Mouse (Mus musculus) hindbrain, embryonic 14.5 days (tissue): ENCODE data around the gene Lmbrd2. TPM values are rescaled to one million over a fixed set of nuclear protein-coding genes. Genes with fewer than 3 reads are reported as not detected.

ENCODE experiments used
- ATAC-seq: fragments of 200-750 bp; cut with Nextera tagmentation; 2 replicates; pipeline ENCODE4 v1.8.0; 2017; ENCODE audit warnings: moderate number of reproducible peaks, mild to moderate bottlenecking, moderate TSS enrichment, moderate library complexity; ENCODE audit not compliant: low FRiP score
- DNase-seq: peaks from one replicate; pipeline ENCODE4 v3.0.0-alpha.2; 2015; ENCODE audit warnings: low spot score
- H3K27ac ChIP-seq: fragments of 300-500 bp; sonication (generic); 2 replicates; pipeline ENCODE4 v1.5.1; 2014; ENCODE audit warnings: mild to moderate bottlenecking, moderate library complexity
- H3K27me3 ChIP-seq: fragments of 300-500 bp; sonication (generic); 2 replicates; pipeline ENCODE4 v1.6.1; 2014; ENCODE audit warnings: mild to moderate bottlenecking, low read length, mixed read lengths; ENCODE audit not compliant: control insufficient read depth, insufficient read depth
- H3K36me3 ChIP-seq: fragments of 300-500 bp; sonication (generic); replicated peaks from 2 replicates; pipeline ENCODE4 v1.6.1; 2014; ENCODE audit not compliant: control insufficient read depth, insufficient read depth
- H3K4me1 ChIP-seq: fragments of 300-500 bp; sonication (generic); replicated peaks from 2 replicates; pipeline ENCODE4 v1.6.1; 2014; ENCODE audit warnings: antibody characterized with exemption, low read length, mixed read lengths; ENCODE audit not compliant: control insufficient read depth, insufficient read depth
- H3K4me2 ChIP-seq: fragments of 300-500 bp; sonication (generic); replicated peaks from 2 replicates; pipeline ENCODE4 v1.6.1; 2014; ENCODE audit warnings: mild to moderate bottlenecking, moderate library complexity
- H3K4me3 ChIP-seq: fragments of 300-500 bp; sonication (generic); replicated peaks from 2 replicates; pipeline ENCODE4 v1.5.1; 2014; ENCODE audit warnings: mild to moderate bottlenecking, low read length
- H3K9ac ChIP-seq: fragments of 300-500 bp; sonication (generic); 2 replicates; pipeline ENCODE4 v1.6.1; 2014
- H3K9me3 ChIP-seq: fragments of 300-500 bp; sonication (generic); 2 replicates; pipeline ENCODE4 v1.6.1; 2016; ENCODE audit warnings: low read length; ENCODE audit not compliant: control insufficient read depth
- WGBS: fragments of 180-500 bp; shearing (Covaris S2); extraction: QIAGEN DNeasy Blood & Tissue Kit; methylation state at CpG from one replicate; pipeline ENCODE4 v1.1.7; 2014; 5-methylcytosine and 5-hydroxymethylcytosine counted together
- polyA plus RNA-seq: library from polyadenylated mRNA; unstranded; fragments of >200 nt; fragmentation: Nextera tagmentation; extraction: Ambion mirVana; gene quantifications from 2 replicates; pipeline ENCODE4 v1.2.1, GENCODE M21; 2014

Lmbrd2 gene
- polyA plus RNA-seq, 1 experiment from 2014 or later = 8.5 TPM

DNA sequence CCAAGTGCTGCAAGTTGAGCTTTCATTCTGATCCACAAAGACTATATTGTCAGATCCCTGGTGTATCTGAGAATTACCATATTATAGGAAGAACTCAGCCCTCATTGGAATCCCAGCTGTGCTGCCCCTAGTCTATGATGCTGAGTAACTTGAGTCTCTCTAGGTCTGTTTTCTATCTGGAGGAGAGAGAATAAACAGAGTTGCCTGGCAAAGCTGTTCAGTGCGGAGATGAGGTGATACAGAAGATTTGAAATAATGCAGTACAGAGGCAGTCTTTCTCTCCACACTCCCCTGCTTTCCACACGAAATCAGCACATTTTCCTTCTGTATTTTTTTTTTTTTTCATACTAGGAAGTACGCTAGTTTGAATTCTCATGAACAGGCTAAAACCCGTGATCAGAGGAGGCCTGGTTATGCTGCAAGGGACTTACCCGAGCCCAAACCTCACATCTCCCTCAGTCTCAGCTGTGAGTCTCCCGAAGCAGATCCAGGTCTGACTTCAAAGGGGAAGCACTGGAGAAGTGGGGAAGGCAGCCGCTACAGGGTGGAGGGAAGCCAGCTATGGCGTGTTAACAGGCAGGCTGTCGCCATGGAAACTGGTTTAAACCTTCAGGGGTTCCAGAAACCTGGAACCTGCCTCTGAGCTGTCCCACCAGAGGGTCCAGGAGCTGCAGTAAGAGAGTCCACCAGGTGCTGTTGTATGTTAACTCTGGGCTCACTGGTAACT, 9.4 kb upstream of the Lmbrd2 start:
- H3K36me3 ChIP-seq = peaks cover 63% of the 10 kb centered on the region
- no peak for ATAC-seq
- 81% methylated on average over 9 of the region's 9 CpGs for WGBS

DNA sequence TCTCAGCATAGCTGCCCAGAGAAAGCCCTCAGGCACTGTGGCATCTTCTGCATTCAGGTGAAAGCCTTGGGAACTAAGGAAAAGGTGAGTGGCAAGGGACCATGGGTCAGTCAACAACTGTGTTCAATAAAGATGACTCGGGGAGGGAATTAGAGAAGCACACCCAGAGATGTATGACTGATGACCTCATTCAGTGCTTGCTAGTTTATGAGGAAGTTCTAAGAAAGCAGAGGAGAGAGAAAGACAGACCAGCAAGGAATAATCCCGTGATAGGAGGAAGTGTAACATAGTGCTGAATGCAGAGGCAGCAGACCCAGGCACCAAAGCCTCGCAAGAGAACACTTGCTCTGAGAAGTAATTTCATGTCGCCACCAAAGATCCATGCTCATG, 8.9 kb upstream of the Lmbrd2 start:
- Histone ChIP-seq H3K4me1 (no peaks in the 10 kb centered on the region), H3K4me2 (no peak overlapping the region), H3K36me3 (peaks cover 64% of the 10 kb centered on the region), H3K27me3 (no peaks in the 10 kb centered on the region), H3K9ac (no peak overlapping the region), H3K9me3 (no peaks in the 10 kb centered on the region), H3K4me3 (no peak overlapping the region), H3K27ac (no peak overlapping the region)
- 91% methylated on average over 4 of the region's 4 CpGs for WGBS
- no peak for ATAC-seq
- no peak for DNase-seq

More for the DNA sequence above, 9.4 kb upstream of the Lmbrd2 start:
- Histone ChIP-seq H3K27ac (no peak overlapping the region), H3K4me2 (no peak overlapping the region), H3K4me1 (no peaks in the 10 kb centered on the region), H3K4me3 (no peak overlapping the region), H3K9me3 (no peaks in the 10 kb centered on the region), H3K9ac (no peak overlapping the region), H3K27me3 (no peaks in the 10 kb centered on the region)
- no peak for DNase-seq

DNA sequence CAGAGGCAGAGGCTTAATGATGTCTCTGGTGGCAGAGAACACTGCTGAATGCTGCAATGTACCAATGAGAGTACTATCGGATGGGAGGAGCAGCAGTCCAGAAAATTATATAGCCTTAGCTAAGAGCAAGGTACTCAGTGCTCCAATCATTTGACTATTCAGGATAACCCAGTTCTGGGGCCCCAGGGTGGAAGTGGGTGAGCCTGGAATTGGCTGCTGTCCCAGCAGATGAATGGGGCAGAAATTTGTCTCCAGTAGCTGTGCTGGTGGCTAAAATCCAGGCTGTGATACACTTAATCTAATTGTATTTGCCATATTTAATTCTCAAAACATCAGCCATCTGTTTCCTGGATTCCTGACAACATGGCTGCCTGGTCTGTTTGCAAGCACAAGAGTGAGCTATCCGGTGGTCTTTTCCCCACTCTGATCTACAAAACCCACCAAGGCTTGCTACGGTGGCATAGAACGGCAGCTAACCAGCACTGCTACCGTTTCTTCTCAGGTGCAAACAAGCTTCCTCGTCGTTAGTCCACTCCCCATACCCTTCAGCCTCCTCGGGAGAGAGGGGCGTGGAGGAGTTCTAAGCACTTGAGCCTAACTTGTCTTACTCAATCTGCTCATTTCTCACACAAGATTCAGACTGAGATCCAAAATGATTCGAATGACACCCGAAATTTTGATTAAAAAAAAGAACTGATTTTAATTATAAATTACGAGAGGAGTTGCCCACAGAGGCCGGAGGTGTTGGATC, 7.5 kb upstream of the Lmbrd2 start:
- H3K27me3 ChIP-seq = no peaks in the 10 kb centered on the region
- H3K27ac ChIP-seq = no peak overlapping the region
- no peaks in the 10 kb centered on the region for H3K4me1 ChIP-seq
- no peak for DNase-seq
- ATAC-seq = peak; percentile 24; the same call in 1 of the 2 replicates
- no peak overlapping the region for H3K9ac ChIP-seq
- H3K36me3 ChIP-seq = peaks cover 68% of the 10 kb centered on the region
- no peaks in the 10 kb centered on the region for H3K9me3 ChIP-seq
- no peak overlapping the region for H3K4me2 ChIP-seq
- 84% methylated on average over 13 of the region's 13 CpGs for WGBS
- no peak overlapping the region for H3K4me3 ChIP-seq

DNA sequence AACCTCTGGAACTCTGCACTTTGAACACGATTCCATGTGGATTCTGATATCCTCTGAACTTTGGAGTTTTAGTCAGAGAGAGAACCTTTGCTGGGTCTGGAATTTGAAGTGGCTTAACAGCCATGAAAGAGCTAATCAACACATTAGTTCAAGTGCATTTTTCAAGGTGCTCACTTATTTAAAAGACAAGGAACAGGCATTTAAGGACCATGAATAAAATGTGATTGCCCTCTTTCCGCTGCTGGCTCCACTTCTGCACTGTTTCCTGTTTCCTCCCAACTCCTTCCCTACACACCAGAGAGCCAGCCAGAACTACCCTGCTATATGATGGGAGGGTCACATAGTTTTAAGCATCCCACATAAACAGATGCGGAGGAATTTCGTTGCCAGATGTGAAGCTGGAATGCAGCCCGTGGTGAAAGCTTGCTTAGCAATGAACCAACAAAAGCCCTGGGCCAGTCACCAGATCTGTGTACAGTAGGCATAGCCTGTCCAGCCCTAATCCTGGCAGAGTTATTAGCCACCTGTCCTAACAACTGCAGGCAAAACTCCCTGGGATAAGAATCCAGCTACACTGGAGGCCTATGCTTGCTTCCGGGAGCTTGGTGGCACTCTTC, 5.4 kb upstream of the Lmbrd2 start:
- Histone ChIP-seq H3K4me3 (no peak overlapping the region), H3K4me1 (peaks cover 11% of the 10 kb centered on the region), H3K36me3 (peaks cover 52% of the 10 kb centered on the region), H3K9me3 (no peaks in the 10 kb centered on the region), H3K9ac (no peak overlapping the region), H3K4me2 (no peak overlapping the region), H3K27ac (no peak overlapping the region), H3K27me3 (no peaks in the 10 kb centered on the region)
- WGBS = 80% methylated on average over 6 of the region's 6 CpGs
- ATAC-seq (no peak), DNase-seq (no peak)

DNA sequence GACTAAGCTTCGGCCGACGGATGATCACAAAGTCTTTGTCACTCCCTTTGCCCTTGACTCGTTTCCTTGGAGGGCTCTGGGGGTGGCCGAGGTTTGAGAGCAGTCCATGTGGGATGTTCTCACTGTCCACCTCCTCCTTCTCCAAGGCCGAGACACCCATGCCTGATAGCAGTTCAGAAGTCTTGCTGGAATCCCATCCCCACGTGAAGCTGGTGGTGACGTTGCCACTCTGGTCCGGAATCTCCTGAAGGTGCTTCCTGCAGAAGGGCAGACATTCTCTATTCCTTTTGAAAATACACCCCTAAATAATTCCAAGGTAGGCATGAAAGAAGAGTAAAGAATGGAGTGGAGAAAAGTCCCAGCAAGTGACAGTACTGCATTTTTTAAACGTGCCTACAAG, 903 bp upstream of the Lmbrd2 start:
- H3K9ac ChIP-seq = peak overlapping the region; percentile 64
- H3K9me3 ChIP-seq = no peaks in the 10 kb centered on the region

DNA sequence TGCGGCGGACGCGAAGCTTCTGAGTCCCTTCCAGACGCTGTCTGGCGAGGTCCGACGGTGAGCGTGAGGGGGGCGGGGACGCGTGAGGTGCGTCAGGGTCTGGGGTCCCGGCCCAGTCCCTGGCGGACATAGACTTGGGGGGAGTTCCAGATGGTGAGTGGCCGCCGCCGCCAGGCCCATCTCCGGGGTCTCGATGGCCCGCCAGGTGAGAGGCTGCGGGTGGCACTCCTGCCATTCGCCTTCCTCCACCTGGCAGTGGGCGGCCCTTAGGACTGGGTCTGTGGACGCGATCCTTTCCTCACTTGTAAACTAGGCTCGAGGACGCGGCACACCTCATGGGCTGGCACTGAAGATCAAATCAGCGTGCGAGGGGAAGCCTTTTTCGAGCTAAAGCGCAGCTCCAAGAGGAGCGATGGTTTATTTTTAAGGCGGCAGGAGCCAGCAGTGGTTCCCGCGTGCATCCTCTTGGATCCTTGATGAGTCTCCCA, 378 bp downstream of the Lmbrd2 start:
- Histone ChIP-seq H3K27me3 (no peaks in the 10 kb centered on the region), H3K9me3 (no peaks in the 10 kb centered on the region), H3K27ac (peak overlapping the region; percentile 69), H3K4me3 (peak overlapping the region; percentile 65), H3K36me3 (peaks cover 22% of the 10 kb centered on the region), H3K4me2 (peak overlapping the region; percentile 82), H3K4me1 (peaks cover 15% of the 10 kb centered on the region), H3K9ac (peak overlapping the region; percentile 75)
- WGBS = under 1% methylated on average over 37 of the region's 37 CpGs
- peak; percentile 49 for DNase-seq
- peak; percentile 90 for ATAC-seq

More for the DNA sequence above, 903 bp upstream of the Lmbrd2 start:
- Histone ChIP-seq H3K4me3 (peak overlapping the region; percentile 65), H3K4me1 (peaks cover 15% of the 10 kb centered on the region), H3K4me2 (peak overlapping the region; percentile 62), H3K36me3 (peaks cover 31% of the 10 kb centered on the region), H3K27me3 (no peaks in the 10 kb centered on the region), H3K27ac (no peak overlapping the region)
- DNase-seq = no peak
- 29% methylated on average over 10 of the region's 10 CpGs for WGBS
- no peak for ATAC-seq

DNA sequence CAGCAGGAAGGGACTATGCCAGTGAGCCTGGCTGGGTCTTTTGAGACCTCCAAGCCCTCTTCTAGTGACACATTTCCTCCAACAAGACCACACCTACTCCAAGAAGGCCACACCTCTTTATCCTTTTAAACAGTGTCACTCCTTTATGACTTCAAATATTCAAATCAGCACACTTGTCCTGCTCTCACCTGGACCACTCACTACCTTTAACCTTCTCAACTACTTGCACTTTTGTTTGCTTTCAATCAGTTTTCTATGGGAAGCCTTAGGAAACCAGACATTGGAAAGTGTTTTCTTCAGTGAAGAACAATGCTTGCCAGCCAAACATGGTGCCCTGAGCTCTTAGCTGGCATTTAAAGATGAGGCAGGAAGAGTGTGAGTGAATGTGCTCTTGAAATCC, 15.0 kb downstream of the Lmbrd2 start, which contains the start of gene Skp2:
Gene Skp2, minus strand, starts transcription at position 101 of the 400 bp plus-strand sequence.
- Histone ChIP-seq H3K27me3 (no peaks in the 10 kb centered on the region), H3K36me3 (peaks cover 71% of the 10 kb centered on the region), H3K4me3 (no peak within 1 kb of the TSS), H3K9ac (no peak within 1 kb of the TSS), H3K4me1 (no peaks in the 10 kb centered on the region), H3K9me3 (no peaks in the 10 kb centered on the region), H3K27ac (no peak within 1 kb of the TSS), H3K4me2 (no peak within 1 kb of the TSS)
- no peak for ATAC-seq
- no peak for DNase-seq

DNA sequence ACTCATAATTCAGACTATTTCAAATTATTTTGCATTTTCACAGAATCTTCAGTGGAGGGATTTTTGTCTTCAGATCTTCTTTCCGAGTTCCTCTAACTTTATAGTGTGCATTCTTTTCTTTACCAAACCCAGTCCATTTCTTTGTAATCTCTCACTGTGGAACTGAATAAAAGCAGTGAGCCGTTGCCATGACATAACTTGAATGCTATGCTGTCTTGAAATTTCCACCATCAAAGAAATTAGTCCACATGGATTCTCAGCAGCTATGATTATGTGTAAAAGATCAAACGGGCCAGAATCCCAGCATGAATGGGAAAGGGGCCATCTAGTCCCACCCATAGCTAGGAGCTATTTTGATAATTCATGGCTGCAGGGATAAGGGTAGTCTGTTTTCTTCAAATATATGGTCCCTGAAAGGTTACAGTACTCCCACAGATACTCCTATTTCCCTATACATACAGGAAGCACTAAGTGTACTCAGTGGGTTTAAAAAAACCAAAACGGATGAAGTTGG, 22.3 kb downstream of the Lmbrd2 start:
- no peak overlapping the region for H3K4me2 ChIP-seq
- DNase-seq (no peak), ATAC-seq (no peak)
- no peaks in the 10 kb centered on the region for H3K27me3 ChIP-seq
- H3K27ac ChIP-seq = no peak overlapping the region
- H3K9me3 ChIP-seq = no peaks in the 10 kb centered on the region
- H3K9ac ChIP-seq = no peak overlapping the region
- peaks cover 49% of the 10 kb centered on the region for H3K36me3 ChIP-seq
- no peaks in the 10 kb centered on the region for H3K4me1 ChIP-seq
- 66% methylated on average over 4 of the region's 4 CpGs for WGBS
- no peak overlapping the region for H3K4me3 ChIP-seq

DNA sequence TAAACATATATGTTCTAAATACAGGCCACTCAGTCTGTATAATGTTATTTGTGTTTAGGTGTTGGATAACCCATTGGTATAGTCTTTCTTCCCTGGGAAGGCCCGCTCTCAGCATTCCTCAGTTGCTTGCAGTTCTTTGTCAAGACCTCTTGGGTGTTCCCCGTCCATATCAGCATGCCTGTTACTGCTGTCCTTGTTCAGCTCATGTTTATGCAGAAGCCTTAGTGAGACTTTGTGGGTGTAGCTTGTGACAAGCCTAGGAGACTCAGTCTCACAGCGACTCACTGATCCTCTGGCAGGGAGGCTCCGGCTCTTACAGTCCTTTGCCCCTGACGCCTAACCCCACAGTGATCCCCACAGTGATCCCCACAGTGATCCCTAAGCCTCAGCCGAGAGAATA, 23.8 kb downstream of the Lmbrd2 start:
- H3K36me3 ChIP-seq = peaks cover 58% of the 10 kb centered on the region
- DNase-seq = no peak

More for the DNA sequence above, 23.8 kb downstream of the Lmbrd2 start:
- no peak for ATAC-seq
- H3K9ac ChIP-seq = no peak overlapping the region
- no peaks in the 10 kb centered on the region for H3K4me1 ChIP-seq
- H3K27ac ChIP-seq = no peak overlapping the region
- H3K9me3 ChIP-seq = no peaks in the 10 kb centered on the region
- no peak overlapping the region for H3K4me3 ChIP-seq
- WGBS = 53% methylated on average over 6 of the region's 6 CpGs
- H3K4me2 ChIP-seq = no peak overlapping the region
- H3K27me3 ChIP-seq = no peaks in the 10 kb centered on the region
